Mouse (Mus musculus) liver, adult (tissue): Measurements from ENCODE around the gene Lrrc20.

Experiments
- GATA4 ChIP-seq: IDR thresholded peaks from 2 replicates; pipeline ENCODE4 v1.6.1; 2014; ENCODE audit warnings: mild to moderate bottlenecking, low read length; ENCODE audit not compliant: insufficient replicate concordance

Gene Lrrc20

GRCm38 (mm10) chr10:61576120-61576767 is 100.6 kb downstream of the Lrrc20 start:
- TF ChIP-seq GATA4, result no peak

- TF ChIP-seq GATA4, result no peak
These were observed 111.7 kb downstream of the Lrrc20 start for GRCm38 (mm10) chr10:61587241-61587849.

GRCm38 (mm10) chr10:61597991-61598390 is 122.4 kb downstream of the Lrrc20 start:
- no peak for TF ChIP-seq GATA4

GRCm38 (mm10) chr10:61599556-61600114 is 124.0 kb downstream of the Lrrc20 start:
- no peak for TF ChIP-seq GATA4

- no peak for TF ChIP-seq GATA4
These were observed 126.9 kb downstream of the Lrrc20 start for GRCm38 (mm10) chr10:61602283-61603033.

GRCm38 (mm10) chr10:61604376-61605065 is 128.9 kb downstream of the Lrrc20 start:
- TF ChIP-seq GATA4, result no peak

- no peak for TF ChIP-seq GATA4
These were observed 130.2 kb downstream of the Lrrc20 start for GRCm38 (mm10) chr10:61605851-61606250.

GRCm38 (mm10) chr10:61608233-61608632 is 132.6 kb downstream of the Lrrc20 start:
- no peak for TF ChIP-seq GATA4

GRCm38 (mm10) chr10:61610650-61611235 is 135.1 kb downstream of the Lrrc20 start:
- TF ChIP-seq GATA4, result no peak

- no peak for TF ChIP-seq GATA4
These were observed 138.7 kb downstream of the Lrrc20 start for GRCm38 (mm10) chr10:61614311-61614710.

GRCm38 (mm10) chr10:61618528-61618927 is 142.9 kb downstream of the Lrrc20 start:
- TF ChIP-seq GATA4, result no peak

- TF ChIP-seq GATA4, result no peak
These were observed 146.1 kb downstream of the Lrrc20 start for GRCm38 (mm10) chr10:61621681-61622080.

- no peak for TF ChIP-seq GATA4
These were observed 149.2 kb downstream of the Lrrc20 start for GRCm38 (mm10) chr10:61624771-61625170.

- TF ChIP-seq GATA4, result no peak
These were observed 150.0 kb downstream of the Lrrc20 start for GRCm38 (mm10) chr10:61625381-61626257.
